Mouse (Mus musculus) midbrain, embryonic 14.5 days (tissue): Measurements from ENCODE around the gene Ppm1l. TPM values are rescaled to one million over a fixed set of nuclear protein-coding genes. Genes with fewer than 3 reads are reported as not detected.
A peak's percentile ranks its signal among the peaks of the same experiment; 100 is the strongest.
"Not testable (repeated sequence)": the region's sequence is repeated elsewhere in the genome, so short reads cannot be mapped to it uniquely, and the experiment has no call there.

Experiments used
- ATAC-seq: fragments of 200-750 bp; cut with Nextera tagmentation; 2 replicates; pipeline ENCODE4 v1.8.0; 2017; ENCODE audit warnings: moderate number of reproducible peaks, moderate library complexity; ENCODE audit not compliant: low FRiP score, low TSS enrichment
- DNase-seq: peaks from one replicate; pipeline ENCODE4 v3.0.0-alpha.2; 2015
- H3K27ac ChIP-seq: fragments of 300-500 bp; sonication (generic); replicated peaks from 2 replicates; pipeline ENCODE4 v1.5.1; 2014; ENCODE audit warnings: mild to moderate bottlenecking, low read depth, low read length, moderate library complexity
- H3K27me3 ChIP-seq: fragments of 300-500 bp; sonication (generic); 2 replicates; pipeline ENCODE4 v1.6.1; 2014; ENCODE audit warnings: low read length, control low read depth, mixed read lengths; ENCODE audit not compliant: control insufficient read depth, insufficient read depth
- H3K36me3 ChIP-seq: fragments of 300-500 bp; sonication (generic); 2 replicates; pipeline ENCODE4 v1.6.1; 2014; ENCODE audit warnings: low read length, control low read depth; ENCODE audit not compliant: control insufficient read depth, insufficient read depth
- H3K4me1 ChIP-seq: fragments of 300-500 bp; sonication (generic); 2 replicates; pipeline ENCODE4 v1.6.1; 2014; ENCODE audit warnings: mild to moderate bottlenecking, antibody characterized with exemption, low read length, control low read depth; ENCODE audit not compliant: control insufficient read depth, insufficient read depth
- H3K4me2 ChIP-seq: fragments of 300-500 bp; sonication (generic); 2 replicates; pipeline ENCODE4 v1.6.1; 2014; ENCODE audit warnings: mild to moderate bottlenecking, low read length, moderate library complexity
- H3K4me3 ChIP-seq: fragments of 300-500 bp; sonication (generic); replicated peaks from 2 replicates; pipeline ENCODE4 v1.5.1; 2014; ENCODE audit warnings: low read depth, low read length
- H3K9ac ChIP-seq: fragments of 300-500 bp; sonication (generic); replicated peaks from 2 replicates; pipeline ENCODE4 v1.6.1; 2014; ENCODE audit warnings: mild to moderate bottlenecking, low read length, moderate library complexity
- H3K9me3 ChIP-seq: fragments of 300-500 bp; sonication (generic); 2 replicates; pipeline ENCODE4 v1.6.1; 2016; ENCODE audit warnings: low read length, control low read depth, mixed read lengths; ENCODE audit not compliant: control insufficient read depth
- WGBS: fragments of 180-500 bp; shearing (Covaris S2); extraction: QIAGEN DNeasy Blood & Tissue Kit; methylation state at CpG from one replicate; pipeline ENCODE4 v1.1.7; 2014; 5-methylcytosine and 5-hydroxymethylcytosine counted together
- polyA plus RNA-seq: library from polyadenylated mRNA; unstranded; fragments of >200 nt; fragmentation: Nextera tagmentation; extraction: Ambion mirVana; gene quantifications from 2 replicates; pipeline ENCODE4 v1.2.1, GENCODE M21; 2014

Ppm1l gene
- polyA plus RNA-seq, 1 experiment from 2014 or later: 26.2 TPM

DNA sequence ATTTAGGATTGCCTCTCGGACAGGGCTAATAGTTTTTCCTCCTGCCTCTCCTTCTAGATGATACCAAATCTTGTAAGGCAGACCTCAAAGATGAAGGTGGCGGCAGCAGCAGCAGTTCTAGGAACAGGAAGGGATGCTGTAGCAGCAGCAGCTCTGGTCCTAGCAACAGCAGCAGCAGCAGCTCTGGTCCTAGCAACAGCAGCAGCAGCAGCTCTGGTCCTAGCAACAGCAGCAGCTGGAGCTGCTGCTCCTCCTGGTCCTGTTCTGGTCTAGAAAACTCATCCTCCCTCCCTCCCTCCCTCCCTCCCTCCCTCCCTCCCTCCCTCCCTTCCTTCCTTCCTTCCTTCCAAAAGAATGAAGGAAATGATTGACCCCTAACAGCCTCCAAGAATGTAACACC is 108.1 kb downstream of the Ppm1l start:
- not testable (repeated sequence) for H3K36me3 ChIP-seq, ATAC-seq, H3K4me3 ChIP-seq, H3K4me2 ChIP-seq, H3K27ac ChIP-seq, H3K9ac ChIP-seq, H3K4me1 ChIP-seq, DNase-seq, H3K9me3 ChIP-seq, H3K27me3 ChIP-seq
- WGBS: 81% methylated on average over 2 of the region's 2 CpGs

DNA sequence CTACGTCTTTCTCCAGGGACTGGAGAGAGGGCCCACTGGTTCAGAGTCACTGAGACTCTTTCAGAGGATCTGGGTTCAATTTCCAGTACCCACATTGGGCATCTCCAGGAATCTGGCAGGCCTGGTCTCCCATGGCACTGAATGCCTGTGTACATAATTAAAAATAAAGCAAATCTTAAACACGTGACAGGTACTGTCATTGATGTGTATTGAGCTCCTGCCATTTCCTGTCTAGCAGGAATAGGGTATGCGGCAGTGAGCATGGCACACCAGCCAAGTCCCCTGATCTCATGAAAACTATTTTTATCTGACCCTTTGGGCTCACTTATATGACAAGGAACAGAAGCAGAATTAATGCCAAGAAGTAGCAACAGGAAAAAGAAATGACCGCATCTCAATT is 110.6 kb downstream of the Ppm1l start:
- ATAC-seq: no peak
- no peaks in the 10 kb centered on the region for H3K27me3 ChIP-seq
- no peak overlapping the region for H3K4me3 ChIP-seq
- no peaks in the 10 kb centered on the region for H3K4me1 ChIP-seq
- no peaks in the 10 kb centered on the region for H3K9me3 ChIP-seq
- H3K36me3 ChIP-seq: no peaks in the 10 kb centered on the region
- 86% methylated on average over 4 of the region's 4 CpGs for WGBS
- no peak for DNase-seq
- no peak overlapping the region for H3K27ac ChIP-seq
- H3K4me2 ChIP-seq: no peak overlapping the region
- no peak overlapping the region for H3K9ac ChIP-seq

DNA sequence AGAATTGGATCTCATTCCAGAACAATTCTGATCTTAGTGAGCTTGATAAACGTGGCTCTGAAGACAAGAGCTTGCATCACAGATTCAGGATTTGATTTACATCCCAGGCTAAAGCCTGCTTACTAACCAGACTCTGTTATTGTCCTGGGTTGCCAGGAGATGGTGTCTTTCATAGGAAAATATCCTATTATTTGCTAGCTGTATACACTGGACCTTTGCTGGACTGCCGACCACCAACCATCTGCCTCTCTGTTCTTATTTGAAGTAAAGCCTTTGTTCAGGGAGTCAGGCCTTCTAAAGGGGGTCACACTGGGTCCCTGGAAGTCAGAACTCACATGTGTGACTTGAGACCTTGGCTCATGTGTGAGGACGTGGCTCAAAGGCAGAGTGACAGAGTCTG is 111.6 kb downstream of the Ppm1l start:
- DNase-seq (peak; percentile 28), ATAC-seq (0 out of 2 replicates have a peak, but pooled peaks have one; percentile 37)
- Histone ChIP-seq H3K9ac (no peak overlapping the region), H3K27me3 (no peaks in the 10 kb centered on the region), H3K4me3 (no peak overlapping the region), H3K4me2 (no peak overlapping the region), H3K27ac (no peak overlapping the region), H3K4me1 (no peaks in the 10 kb centered on the region), H3K9me3 (no peaks in the 10 kb centered on the region), H3K36me3 (no peaks in the 10 kb centered on the region)
- 7% methylated on average over 3 of the region's 3 CpGs for WGBS

- DNase-seq: no peak
- Histone ChIP-seq H3K9ac (no peak overlapping the region), H3K27me3 (no peaks in the 10 kb centered on the region), H3K27ac (no peak overlapping the region), H3K9me3 (no peaks in the 10 kb centered on the region), H3K4me3 (no peak overlapping the region), H3K4me2 (no peak overlapping the region), H3K36me3 (no peaks in the 10 kb centered on the region), H3K4me1 (no peaks in the 10 kb centered on the region)
- 87% methylated on average over 5 of the region's 5 CpGs for WGBS
- no peak for ATAC-seq
These were observed 112.7 kb downstream of the Ppm1l start for GRCm38 (mm10) chr3:69429319-69429718.

- ATAC-seq (no peak), DNase-seq (no peak)
- Histone ChIP-seq H3K27me3 (no peaks in the 10 kb centered on the region), H3K4me1 (no peaks in the 10 kb centered on the region), H3K9ac (no peak overlapping the region), H3K4me3 (no peak overlapping the region), H3K27ac (no peak overlapping the region), H3K4me2 (no peak overlapping the region), H3K9me3 (no peaks in the 10 kb centered on the region), H3K36me3 (no peaks in the 10 kb centered on the region)
- 91% methylated on average over 10 of the region's 10 CpGs for WGBS
These were observed 116.9 kb downstream of the Ppm1l start for GRCm38 (mm10) chr3:69433580-69433979.

DNA sequence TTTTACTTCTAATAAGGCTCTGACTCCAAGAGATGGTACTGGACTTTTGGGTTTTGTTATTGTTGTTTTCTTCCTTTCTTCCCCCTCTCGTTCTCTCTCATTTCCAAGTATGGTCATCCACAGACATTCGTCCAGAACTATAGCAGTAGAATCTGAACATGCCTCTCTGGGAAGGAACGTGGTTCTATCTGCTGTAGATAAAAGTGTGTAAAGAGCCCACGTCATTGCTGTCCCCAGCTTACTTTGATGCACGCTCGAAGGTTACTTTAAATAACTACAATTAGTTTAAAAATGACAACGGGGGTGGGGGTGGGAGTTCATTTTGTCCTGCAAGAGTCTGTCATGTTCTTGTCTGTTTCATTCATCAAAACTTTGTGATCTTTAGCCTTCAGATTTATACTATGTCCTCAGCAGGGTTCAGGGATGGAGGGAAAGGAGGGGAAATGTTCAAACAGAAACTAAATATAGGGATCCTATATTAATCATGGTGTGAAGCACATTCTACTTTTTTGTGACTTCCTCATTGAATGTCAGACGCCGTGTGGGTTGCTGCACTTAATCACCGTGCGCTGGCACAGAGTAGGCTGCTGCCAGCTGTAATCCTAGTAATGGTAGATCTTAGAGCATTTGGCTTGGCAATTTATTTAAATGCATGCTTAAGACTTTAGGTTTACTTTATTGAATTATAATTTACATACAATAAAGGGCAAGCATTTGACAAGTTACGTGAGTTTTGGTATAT is 122.3 kb downstream of the Ppm1l start:
- ATAC-seq: no peak

DNA sequence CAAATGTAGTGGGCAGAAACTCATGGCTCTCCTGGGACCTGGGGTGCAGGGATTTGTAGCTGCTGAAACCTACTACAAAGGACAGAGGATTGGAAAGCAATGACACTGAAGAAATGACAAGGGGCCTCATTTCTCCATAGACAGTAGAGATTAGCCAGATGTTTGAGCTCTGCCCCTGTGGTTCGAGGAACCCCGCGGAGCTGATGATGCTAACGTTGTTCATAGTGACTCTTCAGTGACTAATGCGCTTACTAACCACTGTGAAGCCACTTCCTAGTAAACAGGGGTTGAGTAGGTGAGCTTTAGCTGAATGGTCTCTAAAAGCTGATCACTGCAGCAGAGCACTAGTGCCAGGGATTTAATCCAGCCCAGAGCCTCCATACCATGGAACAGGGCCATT is 124.1 kb downstream of the Ppm1l start:
- H3K27ac ChIP-seq: no peak overlapping the region

More for the DNA sequence above, 122.3 kb downstream of the Ppm1l start:
- Histone ChIP-seq H3K4me3 (no peak overlapping the region), H3K4me2 (no peak overlapping the region), H3K9me3 (no peaks in the 10 kb centered on the region), H3K9ac (no peak overlapping the region), H3K27ac (no peak overlapping the region), H3K27me3 (no peaks in the 10 kb centered on the region), H3K4me1 (no peaks in the 10 kb centered on the region; the same call in 1 of the 2 replicates), H3K36me3 (no peaks in the 10 kb centered on the region)
- no peak for DNase-seq
- WGBS: 90% methylated on average over 12 of the region's 12 CpGs

GRCm38 (mm10) chr3:69446989-69447388 is 130.3 kb downstream of the Ppm1l start:
- no peak for ATAC-seq

More for the DNA sequence above, 124.1 kb downstream of the Ppm1l start:
- Histone ChIP-seq H3K4me2 (no peak overlapping the region), H3K27me3 (no peaks in the 10 kb centered on the region), H3K9ac (no peak overlapping the region), H3K36me3 (no peaks in the 10 kb centered on the region), H3K4me3 (no peak overlapping the region), H3K9me3 (no peaks in the 10 kb centered on the region), H3K4me1 (no peaks in the 10 kb centered on the region; the same call in 1 of the 2 replicates)
- DNase-seq (no peak), ATAC-seq (no peak)
- 51% methylated on average over 5 of the region's 5 CpGs for WGBS

GRCm38 (mm10) chr3:69449041-69449440 is 132.4 kb downstream of the Ppm1l start:
- Histone ChIP-seq H3K27ac (no peak overlapping the region), H3K9me3 (no peaks in the 10 kb centered on the region), H3K4me3 (no peak overlapping the region), H3K9ac (no peak overlapping the region), H3K27me3 (no peaks in the 10 kb centered on the region), H3K4me2 (no peak overlapping the region), H3K4me1 (no peaks in the 10 kb centered on the region), H3K36me3 (no peaks in the 10 kb centered on the region)
- no peak for ATAC-seq
- no peak for DNase-seq
- 80% methylated on average over 3 of the region's 3 CpGs for WGBS

More at GRCm38 (mm10) chr3:69446989-69447388, 130.3 kb downstream of the Ppm1l start:
- Histone ChIP-seq H3K9ac (no peak overlapping the region), H3K27ac (no peak overlapping the region; the same call in 1 of the 2 replicates), H3K9me3 (no peaks in the 10 kb centered on the region), H3K27me3 (no peaks in the 10 kb centered on the region), H3K4me2 (no peak overlapping the region), H3K4me1 (no peaks in the 10 kb centered on the region), H3K4me3 (no peak overlapping the region), H3K36me3 (no peaks in the 10 kb centered on the region)
- DNase-seq: no peak
- WGBS: 89% methylated on average over 5 of the region's 5 CpGs
